Mouse (Mus musculus) E14TG2a.4 (cell line): ENCODE measurements around the gene Copg1.

Experiments used
- CTCF ChIP-seq: conservative IDR thresholded peaks from 2 replicates; pipeline ENCODE4 v1.5.1; 2014; ENCODE audit warnings: low read length
- NANOG ChIP-seq: IDR thresholded peaks from 2 replicates; pipeline ENCODE4 v1.6.1; 2014; ENCODE audit warnings: borderline replicate concordance, low read length, mixed read lengths
- POU5F1 ChIP-seq: IDR thresholded peaks from 2 replicates; pipeline ENCODE4 v1.6.1; 2014; ENCODE audit warnings: low read length, borderline replicate concordance

GRCm38 (mm10) chr6:87913661-87914325 lies 26.2 kb downstream of the Copg1 start, which contains the start of gene Hmces:
- no peak for TF ChIP-seq CTCF
- no peak for TF ChIP-seq POU5F1
- TF ChIP-seq NANOG: no peak
